Mouse (Mus musculus) large intestine, adult 2 months (tissue): ENCODE measurements around the gene Prkcd. TPM values are rescaled to one million over a fixed set of nuclear protein-coding genes. Genes with fewer than 3 reads are reported as not detected.
"Not testable (repeated sequence)": the region's sequence is repeated elsewhere in the genome, so short reads cannot be mapped to it uniquely, and the experiment has no call there.

Source experiments
- DNase-seq: peaks from one replicate; pipeline ENCODE4 v3.0.0-alpha.2; 2012; ENCODE audit warnings: low read depth, low spot score
- WGBS: fragments of 180-500 bp; shearing (Covaris S2); methylation state at CpG from one replicate; pipeline ENCODE4 v1.1.7; 2018; 5-methylcytosine and 5-hydroxymethylcytosine counted together
- polyA plus RNA-seq: library from polyadenylated mRNA; depleted of rRNA; stranded (reverse); fragments of >200 nt; gene quantifications from 2 replicates; pipeline ENCODE4 v1.2.3, GENCODE M21; 2012

Gene Prkcd
- polyA plus RNA-seq, 1 experiment: 130 TPM

- no peak for DNase-seq
- WGBS: 45% methylated on average over 5 of the region's 5 CpGs
Observed at GRCm38 (mm10) chr14:30579882-30580281, 46.1 kb downstream of the Prkcd start.

GRCm38 (mm10) chr14:30579180-30579579 lies 46.8 kb downstream of the Prkcd start:
- no peak for DNase-seq
- 75% methylated on average over 5 of the region's 5 CpGs for WGBS

GRCm38 (mm10) chr14:30577303-30578062 lies 48.5 kb downstream of the Prkcd start:
- DNase-seq: not testable (repeated sequence)
- 26% methylated on average over 10 of the region's 12 CpGs for WGBS

- WGBS: 50% methylated on average over 5 of the region's 5 CpGs
Observed at GRCm38 (mm10) chr14:30576260-30576659, 49.8 kb downstream of the Prkcd start.

GRCm38 (mm10) chr14:30575791-30576190 lies 50.2 kb downstream of the Prkcd start:
- DNase-seq: no peak
- 55% methylated on average over 7 of the region's 7 CpGs for WGBS

More at GRCm38 (mm10) chr14:30576260-30576659, 49.8 kb downstream of the Prkcd start:
- DNase-seq: no peak

- no peak for DNase-seq
- 55% methylated on average over 6 of the region's 6 CpGs for WGBS
Observed at GRCm38 (mm10) chr14:30573983-30574584, 51.9 kb downstream of the Prkcd start.

- WGBS: 51% methylated on average over 8 of the region's 8 CpGs
- no peak for DNase-seq
Observed at GRCm38 (mm10) chr14:30573235-30573634, 52.8 kb downstream of the Prkcd start.

- WGBS: 88% methylated on average over 10 of the region's 10 CpGs
- no peak for DNase-seq
Observed at GRCm38 (mm10) chr14:30572253-30572652, 53.8 kb downstream of the Prkcd start.

- WGBS: 62% methylated on average over 9 of the region's 9 CpGs
Observed at GRCm38 (mm10) chr14:30570303-30570702, 55.7 kb downstream of the Prkcd start.

GRCm38 (mm10) chr14:30568016-30568415 lies 58.0 kb downstream of the Prkcd start:
- WGBS: 87% methylated on average over 9 of the region's 9 CpGs

More at GRCm38 (mm10) chr14:30570303-30570702, 55.7 kb downstream of the Prkcd start:
- no peak for DNase-seq

GRCm38 (mm10) chr14:30566317-30566716 lies 59.7 kb downstream of the Prkcd start:
- DNase-seq: no peak
- 78% methylated on average over 6 of the region's 6 CpGs for WGBS

More at GRCm38 (mm10) chr14:30568016-30568415, 58.0 kb downstream of the Prkcd start:
- no peak for DNase-seq

GRCm38 (mm10) chr14:30564451-30564850 lies 61.6 kb downstream of the Prkcd start:
- no peak for DNase-seq

GRCm38 (mm10) chr14:30562343-30562742 lies 63.7 kb downstream of the Prkcd start:
- no peak for DNase-seq

More at GRCm38 (mm10) chr14:30564451-30564850, 61.6 kb downstream of the Prkcd start:
- 31% methylated on average over 2 of the region's 2 CpGs for WGBS

GRCm38 (mm10) chr14:30561470-30562187 lies 64.4 kb downstream of the Prkcd start:
- 38% methylated on average over 14 of the region's 14 CpGs for WGBS

GRCm38 (mm10) chr14:30560803-30561389 lies 65.1 kb downstream of the Prkcd start:
- WGBS: 60% methylated on average over 13 of the region's 13 CpGs
- DNase-seq: no peak

More at GRCm38 (mm10) chr14:30561470-30562187, 64.4 kb downstream of the Prkcd start:
- DNase-seq: peak; percentile 53

- no peak for DNase-seq
- WGBS: 86% methylated on average over 17 of the region's 17 CpGs
Observed at GRCm38 (mm10) chr14:30559321-30559850, 66.6 kb downstream of the Prkcd start.

GRCm38 (mm10) chr14:30557730-30558129 lies 68.3 kb downstream of the Prkcd start:
- DNase-seq: no peak
- 47% methylated on average over 9 of the region's 9 CpGs for WGBS

GRCm38 (mm10) chr14:30556651-30557050 lies 69.4 kb downstream of the Prkcd start:
- WGBS: 41% methylated on average over 2 of the region's 2 CpGs
- DNase-seq: no peak

- no peak for DNase-seq
- WGBS: 71% methylated on average over 4 of the region's 4 CpGs
Observed at GRCm38 (mm10) chr14:30553185-30553584, 72.8 kb downstream of the Prkcd start.

GRCm38 (mm10) chr14:30551981-30552380 lies 74.0 kb downstream of the Prkcd start:
- WGBS: 86% methylated on average over 2 of the region's 2 CpGs
- DNase-seq: no peak
